Mouse (Mus musculus) thymus, adult 2 months (tissue): Measurements from ENCODE around the gene Trim11.

Experiments
- CTCF ChIP-seq: fragments of 200-500 bp; IDR thresholded peaks from 2 replicates; pipeline ENCODE4 v1.5.1; 2012; ENCODE audit warnings: mild to moderate bottlenecking, control low read depth, low read length, moderate library complexity, borderline replicate concordance; ENCODE audit not compliant: control insufficient read depth, poor library complexity, insufficient read depth; ENCODE audit errors: extremely low read depth
- POLR2A ChIP-seq: fragments of 200-500 bp; IDR thresholded peaks from 2 replicates; pipeline ENCODE4 v1.6.1; 2012; ENCODE audit warnings: mild to moderate bottlenecking, low read length, control low read depth, moderate library complexity; ENCODE audit not compliant: control insufficient read depth, poor library complexity, insufficient read depth; ENCODE audit errors: extremely low read depth

DNA sequence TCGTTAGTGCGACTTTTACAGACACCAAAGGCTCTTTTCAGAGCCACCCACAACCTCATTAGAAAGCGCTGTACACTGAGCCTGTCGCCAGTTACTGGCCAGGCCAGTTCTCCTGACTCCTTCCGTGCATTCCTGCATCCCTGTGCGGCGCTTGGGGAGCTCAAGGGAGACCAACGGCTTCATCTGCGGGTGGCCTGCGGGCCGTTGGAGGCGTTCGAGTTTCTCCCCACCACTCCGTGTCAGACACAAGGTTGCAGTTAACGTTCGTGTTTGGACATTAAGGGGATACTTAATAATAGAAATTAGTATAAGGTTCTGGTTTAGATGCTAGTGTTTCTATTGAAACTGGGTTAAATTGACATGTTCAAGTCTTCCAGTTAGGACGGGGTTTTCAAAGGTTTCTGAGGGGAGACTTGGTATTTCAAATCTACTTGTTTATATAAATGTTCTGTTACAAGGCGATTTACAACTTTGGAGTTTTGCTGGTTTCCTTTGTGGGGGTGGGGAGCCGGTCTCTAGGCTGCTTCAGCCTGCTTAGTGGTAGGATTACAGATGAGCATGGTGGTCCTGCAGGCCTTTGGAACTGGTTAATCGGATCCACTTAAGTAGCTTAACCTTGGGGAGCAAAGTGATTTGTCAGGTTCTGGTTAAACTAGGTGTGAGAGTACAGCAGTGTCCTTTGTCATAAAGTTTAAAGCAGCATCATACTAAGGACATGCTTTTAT lies 22.6 kb upstream of the Trim11 start:
- TF ChIP-seq CTCF, result no peak
- TF ChIP-seq POLR2A, result no peak; the same call in 1 of the 2 replicates
